Mouse (Mus musculus) cerebellum, postnatal 14 days (tissue): ENCODE measurements around the gene Ntn1.

Experiments
- DNase-seq, 2 experiments: peaks; one replicate each; pipeline ENCODE4 v3.0.0; 2021; ENCODE audit warnings: mixed read lengths in 2 of 2

The Ntn1 gene

DNA sequence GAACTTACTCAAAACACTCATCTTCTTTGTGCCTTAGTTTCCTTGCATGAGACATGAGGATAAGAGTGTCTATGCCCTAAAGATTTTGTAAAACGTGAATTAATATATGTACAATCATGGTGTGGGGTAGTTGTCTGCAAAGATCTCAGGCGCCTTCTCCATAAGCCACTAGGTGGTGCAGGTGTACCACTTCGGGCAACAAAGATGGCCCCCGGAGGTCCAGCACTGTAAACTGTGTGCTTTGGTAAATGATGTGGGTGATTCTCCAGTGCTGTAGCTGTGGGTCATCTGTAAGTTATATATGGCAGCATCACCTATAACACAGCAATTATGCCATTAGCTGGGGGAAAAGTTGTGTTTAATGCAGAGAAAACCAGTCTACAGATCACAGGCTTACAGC, 3.6 kb upstream of the Ntn1 start:
- no peak for DNase-seq

GRCm38 (mm10) chr11:68401428-68401827, 805 bp upstream of the Ntn1 start:
- no peak for DNase-seq

DNA sequence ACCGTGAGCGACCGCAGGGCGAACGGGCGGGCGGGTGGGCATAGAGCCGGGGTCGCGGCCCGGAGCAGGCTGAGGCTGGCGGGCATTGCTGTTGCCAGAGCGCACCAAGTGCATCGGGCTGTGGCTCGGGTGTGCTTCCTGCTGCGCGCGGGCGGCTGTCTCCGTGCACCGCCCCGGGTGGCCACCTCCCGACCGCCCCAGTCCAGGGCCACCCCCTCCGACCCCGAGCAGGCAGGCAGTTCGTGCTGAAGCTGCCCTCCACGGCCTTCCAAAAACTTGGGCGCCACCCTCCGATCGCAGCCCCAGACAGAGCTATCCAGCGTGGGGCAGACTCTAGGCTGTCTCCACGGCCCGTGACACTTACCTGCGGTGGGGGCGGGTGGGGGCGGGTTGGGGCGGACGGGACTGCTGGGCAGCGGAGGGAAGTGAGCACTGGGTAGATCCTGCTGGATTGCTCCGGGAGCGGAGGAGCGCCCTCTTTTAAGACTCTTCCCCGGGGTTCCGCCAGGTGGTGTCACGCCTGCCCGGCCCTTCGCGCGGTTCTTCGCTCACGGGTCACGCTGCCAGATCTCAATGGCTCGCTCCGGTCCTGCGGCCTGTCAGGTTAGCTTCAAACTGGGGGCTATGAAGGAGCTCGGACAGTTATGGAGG, 477 bp downstream of the Ntn1 start:
- DNase-seq: peak; percentile 54 to 61

- DNase-seq: peak; percentile 31 to 35
Measured at GRCm38 (mm10) chr11:68399548-68400020, 1.0 kb downstream of the Ntn1 start.

GRCm38 (mm10) chr11:68398891-68399547, 1.6 kb downstream of the Ntn1 start:
- DNase-seq: no peak

GRCm38 (mm10) chr11:68395546-68395945, 5.1 kb downstream of the Ntn1 start:
- no peak for DNase-seq

- no peak for DNase-seq
Measured at GRCm38 (mm10) chr11:68394749-68395148, 5.9 kb downstream of the Ntn1 start.

DNA sequence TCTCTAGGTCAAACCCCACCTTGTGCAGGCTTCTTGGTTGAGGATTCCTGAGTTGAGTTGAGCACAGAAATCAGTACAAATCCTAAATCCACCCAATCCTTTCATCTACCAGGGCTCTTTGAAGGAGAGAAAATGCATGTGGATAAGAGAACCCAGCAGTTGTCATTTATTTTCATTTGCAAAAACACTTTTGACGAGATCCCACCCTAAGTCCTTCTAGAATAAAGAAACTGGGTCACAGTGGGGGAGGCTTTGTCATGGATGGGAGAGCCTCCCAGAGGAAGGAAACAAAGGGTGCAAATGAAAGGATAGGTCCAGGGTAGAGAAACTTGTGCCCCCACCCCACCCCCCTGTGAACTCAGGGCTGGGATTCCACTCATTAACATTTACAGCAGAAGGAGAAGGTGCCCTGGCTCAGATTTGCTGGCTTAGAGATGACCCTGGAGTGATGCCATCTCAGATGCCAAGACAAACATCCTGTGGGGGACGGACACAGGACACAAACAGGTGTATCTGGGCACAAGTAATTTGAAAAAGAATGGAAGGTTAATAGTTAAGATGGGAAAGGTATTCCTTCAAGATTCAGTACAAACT, 6.6 kb downstream of the Ntn1 start:
- peak; percentile 37 to 41 for DNase-seq

GRCm38 (mm10) chr11:68390381-68391287, 10.0 kb downstream of the Ntn1 start:
- DNase-seq: no peak

DNA sequence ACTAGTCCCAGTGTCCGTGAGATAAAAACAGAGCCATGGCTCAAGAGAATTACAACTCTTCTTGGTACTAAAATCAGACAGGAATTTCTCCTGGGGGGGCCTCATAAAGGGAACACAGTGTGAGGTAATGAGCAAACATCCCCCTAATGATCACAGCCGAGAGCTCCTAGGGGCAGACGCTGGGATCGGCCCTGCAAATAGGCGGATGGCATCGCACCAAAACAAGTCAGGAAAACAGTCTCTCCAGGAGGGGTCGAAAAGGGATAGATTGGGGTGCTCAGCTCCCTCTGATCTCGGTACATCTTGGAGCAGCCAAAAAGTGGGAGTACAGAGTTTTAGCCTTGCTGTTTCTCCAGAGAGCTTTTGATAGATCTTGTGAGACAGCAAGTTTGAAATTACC, 11.0 kb downstream of the Ntn1 start:
- no peak for DNase-seq

DNA sequence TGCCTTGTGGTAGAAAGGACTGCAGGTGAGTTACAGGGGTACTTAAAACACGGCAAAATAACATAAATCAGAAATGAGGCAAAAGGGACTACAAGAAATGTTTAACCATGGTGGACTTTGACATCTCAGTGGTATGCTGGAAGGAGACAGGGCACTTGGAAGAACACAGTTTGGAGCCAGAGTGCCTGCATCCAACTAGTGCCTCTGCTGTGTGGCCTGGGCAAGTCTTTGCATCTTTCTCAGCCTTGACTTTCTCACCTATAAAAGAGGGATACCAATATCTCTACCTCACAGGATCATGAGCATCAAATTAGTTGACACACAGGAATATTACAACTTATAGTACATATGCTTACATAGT, 12.0 kb downstream of the Ntn1 start:
- no peak for DNase-seq

- DNase-seq: no peak
Measured at GRCm38 (mm10) chr11:68387971-68388654, 12.5 kb downstream of the Ntn1 start.

- DNase-seq: no peak
Measured at GRCm38 (mm10) chr11:68387441-68387760, 13.2 kb downstream of the Ntn1 start.

- DNase-seq: peak; percentile 51 to 56
Measured at GRCm38 (mm10) chr11:68386589-68387440, 13.8 kb downstream of the Ntn1 start.

- DNase-seq: peak; percentile 36 to 44
Measured at GRCm38 (mm10) chr11:68385921-68386588, 14.6 kb downstream of the Ntn1 start.

GRCm38 (mm10) chr11:68385021-68385821, 15.4 kb downstream of the Ntn1 start:
- DNase-seq: peak; percentile 58 to 69

- peak; percentile 38 to 41 for DNase-seq
Measured at GRCm38 (mm10) chr11:68384592-68385020, 16.0 kb downstream of the Ntn1 start.

DNA sequence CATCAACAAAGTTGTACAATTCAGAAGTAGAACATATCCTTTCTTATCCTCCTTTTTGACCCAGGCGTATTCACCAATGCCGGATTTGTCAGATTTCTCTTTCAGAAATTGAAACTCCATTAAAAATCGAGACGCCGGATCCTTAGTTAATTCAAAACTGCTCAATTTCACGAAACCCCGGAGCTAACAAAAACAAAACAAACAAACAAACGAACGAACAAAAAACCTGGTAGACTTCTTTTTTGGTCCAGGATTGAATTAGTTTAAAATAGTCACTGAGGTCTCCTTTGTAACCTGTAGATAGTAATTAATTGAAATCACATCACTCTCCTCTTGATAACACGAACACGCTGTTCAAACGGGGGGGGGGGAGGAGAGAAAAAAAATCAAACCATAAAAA, 16.5 kb downstream of the Ntn1 start:
- DNase-seq: no peak

- DNase-seq: no peak
Measured at GRCm38 (mm10) chr11:68383519-68383918, 17.1 kb downstream of the Ntn1 start.

DNA sequence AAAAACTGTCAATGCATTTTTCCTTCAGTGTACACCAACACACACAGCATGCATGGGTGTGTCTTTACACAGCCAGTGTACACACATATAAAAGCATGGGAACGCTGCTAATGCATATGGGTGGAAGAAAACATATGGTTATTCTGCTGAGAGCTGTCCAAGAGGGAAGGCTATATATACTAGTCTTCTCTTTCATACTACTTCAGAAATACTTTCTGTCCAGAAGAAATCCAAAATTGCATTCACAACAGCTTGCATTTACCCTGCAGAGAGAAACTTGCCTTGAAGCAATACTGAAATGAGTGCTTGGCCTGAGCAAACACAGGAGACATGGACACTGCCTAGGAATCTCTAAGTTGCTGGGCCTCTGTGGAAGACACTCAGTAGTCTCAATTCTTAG, 18.8 kb downstream of the Ntn1 start:
- no peak for DNase-seq
